Mouse (Mus musculus) liver, adult 2 months (tissue): ENCODE measurements at regions not wholly inside any gene's neighbourhood (a gene's known extent, or its start where the extent isn't known, plus 50 kb on each side); places are given as distances from the start of the nearest gene placed in this dataset.

Experiments
- DNase-seq: peaks from one replicate; pipeline ENCODE4 v3.0.0-alpha.2; 2011; ENCODE audit warnings: low read depth, low spot score; ENCODE audit errors: extremely low read depth
- H3K27ac ChIP-seq: fragments of 200-500 bp; replicated peaks from 2 replicates; pipeline ENCODE4 v1.5.1; 2012; ENCODE audit warnings: low read depth, mild to moderate bottlenecking, control low read depth, inconsistent platforms, low read length; ENCODE audit not compliant: insufficient read depth
- H3K27me3 ChIP-seq: fragments of 200-500 bp; 2 replicates; pipeline ENCODE4 v1.6.1; 2012; ENCODE audit warnings: mild to moderate bottlenecking, moderate library complexity, low read length, inconsistent platforms; ENCODE audit not compliant: control insufficient read depth, insufficient read depth
- H3K36me3 ChIP-seq: fragments of 200-500 bp; 2 replicates; pipeline ENCODE4 v1.6.1; 2012; ENCODE audit warnings: low read length, inconsistent platforms; ENCODE audit not compliant: control insufficient read depth, insufficient read depth
- H3K4me1 ChIP-seq: fragments of 200-500 bp; 2 replicates; pipeline ENCODE4 v1.6.1; 2011; ENCODE audit warnings: low read length; ENCODE audit not compliant: control insufficient read depth, insufficient read depth
- H3K4me3 ChIP-seq: fragments of 200-500 bp; 2 replicates; pipeline ENCODE4 v1.5.1; 2011; ENCODE audit warnings: low read depth, mild to moderate bottlenecking, control low read depth, low read length, moderate library complexity; ENCODE audit not compliant: insufficient read depth
- H3K79me2 ChIP-seq: fragments of 200-500 bp; 2 replicates; pipeline ENCODE4 v1.6.1; 2012; ENCODE audit warnings: inconsistent platforms, mild to moderate bottlenecking, low read length, moderate library complexity; ENCODE audit not compliant: control insufficient read depth, insufficient read depth
- H3K9ac ChIP-seq: fragments of 200-500 bp; 2 replicates; pipeline ENCODE4 v1.6.1; 2012; ENCODE audit warnings: low read depth, mild to moderate bottlenecking, control low read depth, inconsistent platforms, low read length
- CTCF ChIP-seq: fragments of 200-500 bp; IDR thresholded peaks from 2 replicates; pipeline ENCODE4 v1.5.1; 2011; ENCODE audit warnings: low read depth, low read length, control low read depth
- POLR2A ChIP-seq: fragments of 200-500 bp; IDR thresholded peaks from 2 replicates; pipeline ENCODE4 v1.6.1; 2011; ENCODE audit warnings: low read length, control low read depth; ENCODE audit not compliant: insufficient read depth; ENCODE audit errors: extremely low read depth
- WGBS: fragments of 180-500 bp; shearing (Covaris S2); methylation state at CpG from one replicate; pipeline ENCODE4 v1.1.7; 2018; 5-methylcytosine and 5-hydroxymethylcytosine counted together

GRCm38 (mm10) chr12:9941823-9942222 is 371.9 kb downstream of the Osr1 start:
- 85% methylated on average over 3 of the region's 3 CpGs for WGBS
- no peak overlapping the region for H3K27ac ChIP-seq
- no peak for DNase-seq

GRCm38 (mm10) chr12:9948784-9949183 is 378.9 kb downstream of the Osr1 start:
- WGBS, result 80% methylated on average over 4 of the region's 4 CpGs
- no peak overlapping the region for H3K4me3 ChIP-seq
- H3K4me1 ChIP-seq, result no peaks in the 10 kb centered on the region
- H3K27me3 ChIP-seq, result no peaks in the 10 kb centered on the region
- no peaks in the 10 kb centered on the region for H3K36me3 ChIP-seq
- no peaks in the 10 kb centered on the region for H3K79me2 ChIP-seq
- DNase-seq, result no peak
- H3K9ac ChIP-seq, result no peak overlapping the region
- no peak overlapping the region for H3K27ac ChIP-seq
- TF ChIP-seq POLR2A, result no peak
- no peak for TF ChIP-seq CTCF

More at GRCm38 (mm10) chr12:9941823-9942222, 371.9 kb downstream of the Osr1 start:
- Histone ChIP-seq H3K4me3 (no peak overlapping the region), H3K27me3 (no peaks in the 10 kb centered on the region), H3K9ac (no peak overlapping the region), H3K4me1 (no peaks in the 10 kb centered on the region), H3K36me3 (no peaks in the 10 kb centered on the region), H3K79me2 (no peaks in the 10 kb centered on the region)
- TF ChIP-seq CTCF (no peak), POLR2A (no peak)

GRCm38 (mm10) chr12:9952372-9952771 is 382.5 kb downstream of the Osr1 start:
- TF ChIP-seq CTCF (no peak), POLR2A (no peak)
- Histone ChIP-seq H3K36me3 (no peaks in the 10 kb centered on the region), H3K79me2 (no peaks in the 10 kb centered on the region), H3K4me1 (no peaks in the 10 kb centered on the region), H3K27ac (no peak overlapping the region), H3K4me3 (no peak overlapping the region), H3K27me3 (no peaks in the 10 kb centered on the region), H3K9ac (no peak overlapping the region)
- no peak for DNase-seq
- WGBS, result 90% methylated on average over 2 of the region's 2 CpGs

GRCm38 (mm10) chr12:9954178-9954888 is 384.4 kb downstream of the Osr1 start:
- H3K27ac ChIP-seq, result no peak overlapping the region
- 67% methylated on average over 6 of the region's 6 CpGs for WGBS
- TF ChIP-seq POLR2A (no peak), CTCF (no peak)
- H3K79me2 ChIP-seq, result no peaks in the 10 kb centered on the region
- no peak overlapping the region for H3K4me3 ChIP-seq
- H3K36me3 ChIP-seq, result no peaks in the 10 kb centered on the region
- no peaks in the 10 kb centered on the region for H3K4me1 ChIP-seq
- DNase-seq, result no peak
- no peak overlapping the region for H3K9ac ChIP-seq
- H3K27me3 ChIP-seq, result no peaks in the 10 kb centered on the region

GRCm38 (mm10) chr12:9969390-9969789 is 399.5 kb downstream of the Osr1 start:
- no peak for DNase-seq
- Histone ChIP-seq H3K36me3 (no peaks in the 10 kb centered on the region), H3K27ac (no peak overlapping the region), H3K4me1 (no peaks in the 10 kb centered on the region), H3K79me2 (no peaks in the 10 kb centered on the region), H3K9ac (no peak overlapping the region), H3K4me3 (no peak overlapping the region), H3K27me3 (no peaks in the 10 kb centered on the region)
- 78% methylated on average over 1 of the region's 1 CpGs for WGBS
- TF ChIP-seq POLR2A (no peak), CTCF (no peak)

- Histone ChIP-seq H3K4me1 (no peaks in the 10 kb centered on the region), H3K4me3 (no peak overlapping the region), H3K9ac (no peak overlapping the region), H3K27ac (no peak overlapping the region), H3K36me3 (no peaks in the 10 kb centered on the region), H3K27me3 (no peaks in the 10 kb centered on the region), H3K79me2 (no peaks in the 10 kb centered on the region)
- DNase-seq, result no peak
- no peak for TF ChIP-seq CTCF
- no peak for TF ChIP-seq POLR2A
- 91% methylated on average over 2 of the region's 2 CpGs for WGBS
These were observed 399.0 kb upstream of the Nt5c1b start for GRCm38 (mm10) chr12:9970771-9971170.
